Mouse (Mus musculus) heart, embryonic 10.5 days (tissue): ENCODE results near the gene Fabp1. TPM values are rescaled to one million over a fixed set of nuclear protein-coding genes. Genes with fewer than 3 reads are reported as not detected.
A peak's percentile ranks its signal among the peaks of the same experiment; 100 is the strongest.

ENCODE experiments used
- DNase-seq: peaks from one replicate; pipeline ENCODE4 v3.0.0-alpha.2; 2017; ENCODE audit warnings: low spot score
- H3K27ac ChIP-seq: fragments of 300-500 bp; sonication (generic); 2 replicates; pipeline ENCODE4 v1.5.1; 2016; ENCODE audit warnings: mild to moderate bottlenecking
- H3K27me3 ChIP-seq: fragments of 300-500 bp; sonication (generic); 2 replicates; pipeline ENCODE4 v1.6.1; 2016; ENCODE audit warnings: mild to moderate bottlenecking; ENCODE audit not compliant: poor library complexity, insufficient read depth, severe bottlenecking
- H3K36me3 ChIP-seq: fragments of 300-500 bp; sonication (generic); 2 replicates; pipeline ENCODE4 v1.6.1; 2016; ENCODE audit warnings: mild to moderate bottlenecking, moderate library complexity
- H3K4me1 ChIP-seq: fragments of 300-500 bp; sonication (generic); 2 replicates; pipeline ENCODE4 v1.6.1; 2016; ENCODE audit warnings: mild to moderate bottlenecking
- H3K4me3 ChIP-seq: fragments of 300-500 bp; sonication (generic); 2 replicates; pipeline ENCODE4 v1.5.1; 2016; ENCODE audit warnings: mild to moderate bottlenecking, moderate library complexity
- H3K9me3 ChIP-seq: fragments of 300-500 bp; sonication (generic); 2 replicates; pipeline ENCODE4 v1.6.1; 2016; ENCODE audit warnings: mild to moderate bottlenecking, moderate library complexity
- WGBS: fragments of 180-500 bp; shearing (Covaris S2); methylation state at CpG from one replicate; pipeline ENCODE4 v1.1.7; 2016; 5-methylcytosine and 5-hydroxymethylcytosine counted together
- polyA plus RNA-seq: library from polyadenylated mRNA; unstranded; fragments of >200 nt; fragmentation: Nextera tagmentation; extraction: Ambion mirVana; gene quantifications from 2 replicates; pipeline ENCODE4 v1.2.1, GENCODE M21; 2016

Gene Fabp1
- polyA plus RNA-seq: 1.9 TPM in 1 of 2 replicates, not detected in the other

DNA sequence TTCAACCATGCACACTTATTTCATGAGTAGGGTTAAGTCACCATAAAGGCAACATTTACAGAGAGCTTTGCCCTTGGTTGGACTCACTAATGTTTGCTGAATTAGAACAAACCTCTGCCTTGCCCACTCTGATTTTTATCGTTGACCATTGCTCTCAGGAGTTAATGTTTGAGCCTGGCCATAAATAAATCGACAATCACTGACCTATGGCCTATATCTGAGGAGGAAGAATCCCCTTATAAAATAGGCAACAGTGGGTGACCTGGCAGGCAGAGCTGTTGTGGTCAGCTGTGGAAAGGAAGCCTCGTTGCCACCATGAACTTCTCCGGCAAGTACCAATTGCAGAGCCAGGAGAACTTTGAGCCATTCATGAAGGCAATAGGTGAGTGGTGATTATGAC is at the start of gene Fabp1:
Gene Fabp1, plus strand, starts transcription at position 216 of the 400 bp plus-strand sequence.
- Histone ChIP-seq H3K36me3 (no peaks in the 10 kb centered on the region), H3K9me3 (no peaks in the 10 kb centered on the region), H3K27ac (no peak within 1 kb of the TSS), H3K4me1 (peaks cover 27% of the 10 kb centered on the region), H3K4me3 (no peak within 1 kb of the TSS), H3K27me3 (no peaks in the 10 kb centered on the region)
- WGBS: 83% methylated on average over 4 of the region's 4 CpGs
- no peak for DNase-seq

DNA sequence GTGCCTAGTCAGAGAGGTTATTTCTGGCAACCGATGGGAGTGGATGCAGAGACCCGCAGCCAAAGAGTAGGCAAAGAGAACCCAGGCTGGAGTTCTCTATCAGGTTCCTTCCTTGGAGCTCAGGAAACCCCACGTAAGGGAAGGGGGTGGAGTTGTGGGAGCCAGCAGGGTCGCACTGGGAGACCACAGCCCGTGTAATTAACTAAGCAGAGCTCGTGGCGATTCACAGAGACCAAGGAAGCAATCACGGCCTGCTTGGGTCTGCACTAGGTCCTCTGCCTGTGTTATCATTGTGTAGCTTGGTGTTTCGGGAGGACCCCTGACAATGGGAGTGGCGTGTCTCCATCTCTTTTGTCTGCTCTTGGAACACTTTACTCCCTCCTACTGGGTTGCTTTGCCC is 48.5 kb upstream of the Fabp1 start:
- H3K36me3 ChIP-seq: no peaks in the 10 kb centered on the region
- no peaks in the 10 kb centered on the region for H3K27me3 ChIP-seq
- no peaks in the 10 kb centered on the region for H3K9me3 ChIP-seq
- no peak for DNase-seq
- WGBS: 41% methylated on average over 10 of the region's 10 CpGs
- 0 out of 2 replicates have a peak, but pooled peaks cover 4% of the 10 kb centered on the region for H3K4me1 ChIP-seq
- H3K4me3 ChIP-seq: no peak overlapping the region
- no peak overlapping the region for H3K27ac ChIP-seq

DNA sequence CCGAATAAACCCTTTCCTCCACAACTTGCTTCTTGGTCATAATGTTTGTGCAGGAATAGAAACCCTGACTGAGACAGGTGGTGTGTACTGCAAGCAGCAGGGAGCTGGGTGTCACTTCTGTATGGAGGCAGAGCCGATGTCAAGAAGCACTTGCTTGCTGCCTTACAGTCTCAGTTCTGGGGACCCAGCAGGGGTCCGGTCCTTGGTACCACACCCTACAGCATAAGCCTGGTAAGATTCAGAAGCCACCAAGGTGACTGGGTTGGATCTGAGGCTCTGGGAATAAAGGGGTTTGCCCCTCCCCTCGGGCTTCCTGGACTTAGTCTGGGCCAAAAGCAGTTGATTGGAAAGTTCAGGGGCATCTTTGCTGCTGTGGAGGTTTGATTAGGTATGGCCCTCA is 46.1 kb upstream of the Fabp1 start:
- Histone ChIP-seq H3K4me1 (no peaks in the 10 kb centered on the region), H3K9me3 (no peaks in the 10 kb centered on the region), H3K27ac (no peak overlapping the region), H3K27me3 (no peaks in the 10 kb centered on the region), H3K36me3 (no peaks in the 10 kb centered on the region), H3K4me3 (no peak overlapping the region)
- no peak for DNase-seq
- 78% methylated on average over 4 of the region's 4 CpGs for WGBS

DNA sequence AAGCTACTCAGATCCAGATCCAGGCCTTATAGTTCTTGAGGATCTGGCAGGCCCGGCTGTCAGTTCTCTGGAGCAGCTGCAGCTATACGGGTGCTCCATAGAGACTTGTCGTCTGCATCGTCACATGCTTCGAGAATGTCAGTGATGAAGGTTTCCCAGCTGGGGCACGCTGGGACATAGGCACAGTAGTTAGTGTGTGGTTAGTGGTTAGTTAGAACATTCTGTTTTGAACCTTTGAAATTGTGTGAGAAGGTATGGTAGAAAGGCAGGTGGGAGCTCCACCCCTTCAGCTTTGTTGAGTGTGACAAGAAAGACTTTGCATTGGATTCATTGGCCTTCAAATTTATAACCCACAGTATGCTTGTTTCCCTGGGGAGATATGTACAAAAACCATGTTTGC is 44.8 kb upstream of the Fabp1 start:
- Histone ChIP-seq H3K4me3 (no peak overlapping the region), H3K27me3 (no peaks in the 10 kb centered on the region), H3K4me1 (no peaks in the 10 kb centered on the region), H3K27ac (no peak overlapping the region), H3K9me3 (no peaks in the 10 kb centered on the region), H3K36me3 (no peaks in the 10 kb centered on the region)
- no peak for DNase-seq
- WGBS: 79% methylated on average over 6 of the region's 6 CpGs

DNA sequence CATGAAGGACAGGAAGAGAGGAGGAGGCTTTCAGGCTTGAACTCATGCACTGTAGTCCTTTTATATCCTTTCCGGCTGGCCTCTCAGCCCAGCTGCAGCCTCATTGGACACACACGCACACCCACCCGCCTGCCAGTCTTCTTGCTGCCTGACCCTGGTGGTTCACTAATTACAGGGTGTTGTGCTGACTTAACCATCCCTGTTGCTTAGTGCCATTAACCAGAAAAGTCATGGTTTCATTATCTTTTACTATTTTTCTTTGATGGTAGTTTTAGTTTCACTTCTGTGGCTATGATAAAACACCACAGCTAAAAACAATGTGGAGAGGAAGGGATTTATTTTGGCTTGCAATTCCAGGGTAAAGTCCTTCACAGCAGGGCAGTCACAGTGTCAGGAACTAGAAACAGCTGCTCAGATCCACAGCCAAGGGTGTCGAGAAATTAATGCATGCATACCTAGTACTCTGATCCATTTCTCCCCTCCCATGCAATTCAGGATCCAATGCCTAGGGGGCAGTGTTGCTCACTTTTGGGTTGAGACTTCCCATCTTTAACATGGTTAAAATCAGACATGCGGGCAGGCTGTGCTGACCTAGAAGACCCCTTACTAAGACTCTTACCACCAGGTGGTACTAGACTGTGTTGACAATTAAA is 42.8 kb upstream of the Fabp1 start:
- Histone ChIP-seq H3K4me3 (no peak overlapping the region), H3K9me3 (no peaks in the 10 kb centered on the region), H3K27me3 (no peaks in the 10 kb centered on the region), H3K4me1 (no peaks in the 10 kb centered on the region), H3K36me3 (no peaks in the 10 kb centered on the region), H3K27ac (no peak overlapping the region)
- WGBS: 79% methylated on average over 5 of the region's 5 CpGs
- no peak for DNase-seq

DNA sequence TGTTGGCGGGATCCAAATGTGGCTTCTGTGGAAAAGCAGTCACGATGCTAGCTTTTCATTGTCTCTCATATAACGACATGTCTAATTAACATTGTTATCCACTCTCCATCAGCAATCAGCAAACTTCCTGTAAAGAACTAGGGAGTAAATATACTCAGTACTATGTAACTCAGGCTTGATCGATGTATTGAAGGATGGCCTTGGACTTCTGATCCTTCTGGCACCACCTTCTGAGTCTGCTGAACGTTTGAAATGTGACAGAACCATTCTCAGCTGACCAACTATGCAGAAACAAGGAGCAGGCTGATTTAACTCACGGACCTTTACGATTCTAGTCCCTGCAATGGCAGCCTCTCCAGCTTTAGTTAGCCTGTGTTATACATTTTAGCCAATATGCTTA is 38.3 kb upstream of the Fabp1 start:
- no peak for DNase-seq
- Histone ChIP-seq H3K9me3 (no peaks in the 10 kb centered on the region), H3K4me3 (no peak overlapping the region), H3K27ac (no peak overlapping the region), H3K4me1 (peaks cover 5% of the 10 kb centered on the region; the same call in 1 of the 2 replicates), H3K27me3 (no peaks in the 10 kb centered on the region), H3K36me3 (no peaks in the 10 kb centered on the region)
- 73% methylated on average over 7 of the region's 7 CpGs for WGBS

DNA sequence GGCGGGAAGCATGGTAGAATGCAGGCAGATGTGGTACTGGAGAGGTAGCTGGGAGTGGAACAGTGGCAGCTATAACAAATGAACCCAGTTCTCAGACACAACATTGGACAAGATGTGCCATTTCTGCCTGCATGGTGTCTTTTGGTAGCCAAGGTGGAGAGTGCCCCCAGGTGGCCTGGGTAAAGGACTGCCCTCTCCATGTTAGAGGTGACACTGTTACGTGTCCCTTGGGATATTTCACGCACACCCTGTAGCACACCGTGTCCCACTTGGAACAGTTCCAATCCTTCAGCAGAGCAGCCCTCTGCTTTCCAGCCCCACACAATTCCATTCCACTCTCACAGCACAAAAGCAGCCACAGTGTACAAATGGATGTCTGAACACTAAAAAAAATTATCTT is 37.4 kb upstream of the Fabp1 start:
- H3K4me1 ChIP-seq: peaks cover 5% of the 10 kb centered on the region; the same call in 1 of the 2 replicates
- H3K4me3 ChIP-seq: no peak overlapping the region
- no peaks in the 10 kb centered on the region for H3K27me3 ChIP-seq
- WGBS: 63% methylated on average over 4 of the region's 4 CpGs
- DNase-seq: no peak
- no peaks in the 10 kb centered on the region for H3K36me3 ChIP-seq
- H3K27ac ChIP-seq: no peak overlapping the region
- no peaks in the 10 kb centered on the region for H3K9me3 ChIP-seq

DNA sequence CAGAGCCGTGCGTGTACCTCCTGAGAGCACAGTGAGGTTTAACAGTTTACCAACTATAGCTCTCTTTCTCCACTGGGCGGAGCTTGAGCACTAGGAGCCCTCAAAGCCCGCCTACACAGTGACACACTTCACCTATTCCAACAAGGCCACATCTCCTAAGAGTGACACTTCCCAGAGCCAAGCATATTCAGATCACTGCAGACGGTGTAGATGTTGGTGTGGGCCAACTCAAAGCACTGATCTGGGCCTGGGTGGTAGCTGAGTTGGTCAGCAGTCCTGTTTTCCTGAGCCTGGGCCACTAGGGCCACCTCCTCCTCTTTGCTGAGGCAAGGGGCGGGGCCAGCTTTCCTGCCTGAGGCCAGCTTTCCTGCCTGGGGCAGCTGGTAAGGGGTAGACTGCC is 35.2 kb upstream of the Fabp1 start:
- Histone ChIP-seq H3K4me3 (no peak overlapping the region), H3K27ac (peak overlapping the region; percentile 31; the same call in 1 of the 2 replicates), H3K9me3 (no peaks in the 10 kb centered on the region), H3K36me3 (no peaks in the 10 kb centered on the region), H3K4me1 (peaks cover 5% of the 10 kb centered on the region; the same call in 1 of the 2 replicates), H3K27me3 (no peaks in the 10 kb centered on the region)
- WGBS: 32% methylated on average over 6 of the region's 6 CpGs
- no peak for DNase-seq

DNA sequence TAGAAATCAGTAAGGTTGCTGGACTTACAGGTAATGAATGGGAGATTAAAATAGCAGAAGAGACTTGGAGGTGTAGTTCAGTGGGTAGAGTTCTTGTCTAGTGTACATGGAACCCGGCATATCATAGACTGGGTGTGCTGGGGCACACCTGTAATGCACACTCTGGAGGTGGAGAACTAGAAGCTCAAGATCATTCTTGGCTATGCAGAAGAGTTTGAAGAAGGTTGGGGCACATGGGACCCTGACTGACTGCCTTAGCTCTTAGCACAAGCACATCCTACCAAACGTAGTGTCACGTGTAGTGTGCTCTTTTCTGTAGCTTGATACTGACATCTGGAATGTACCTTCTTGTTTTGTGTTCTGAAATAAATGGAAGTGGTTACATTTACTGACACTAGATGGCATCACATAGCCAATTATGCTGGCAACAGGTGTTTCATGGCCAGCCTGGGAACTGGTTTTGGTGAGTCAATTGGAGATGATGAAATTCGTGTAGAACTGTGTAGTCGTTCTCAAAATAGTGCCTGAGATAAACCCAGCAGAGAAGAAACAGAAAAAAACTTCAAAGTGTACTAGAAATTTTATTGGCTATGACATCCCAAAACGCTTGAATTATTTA is 33.0 kb upstream of the Fabp1 start:
- 39% methylated on average over 6 of the region's 6 CpGs for WGBS
- no peaks in the 10 kb centered on the region for H3K9me3 ChIP-seq
- no peaks in the 10 kb centered on the region for H3K27me3 ChIP-seq
- H3K36me3 ChIP-seq: no peaks in the 10 kb centered on the region
- no peak overlapping the region for H3K4me3 ChIP-seq
- H3K4me1 ChIP-seq: peaks cover 5% of the 10 kb centered on the region; the same call in 1 of the 2 replicates
- H3K27ac ChIP-seq: no peak overlapping the region
- DNase-seq: no peak

DNA sequence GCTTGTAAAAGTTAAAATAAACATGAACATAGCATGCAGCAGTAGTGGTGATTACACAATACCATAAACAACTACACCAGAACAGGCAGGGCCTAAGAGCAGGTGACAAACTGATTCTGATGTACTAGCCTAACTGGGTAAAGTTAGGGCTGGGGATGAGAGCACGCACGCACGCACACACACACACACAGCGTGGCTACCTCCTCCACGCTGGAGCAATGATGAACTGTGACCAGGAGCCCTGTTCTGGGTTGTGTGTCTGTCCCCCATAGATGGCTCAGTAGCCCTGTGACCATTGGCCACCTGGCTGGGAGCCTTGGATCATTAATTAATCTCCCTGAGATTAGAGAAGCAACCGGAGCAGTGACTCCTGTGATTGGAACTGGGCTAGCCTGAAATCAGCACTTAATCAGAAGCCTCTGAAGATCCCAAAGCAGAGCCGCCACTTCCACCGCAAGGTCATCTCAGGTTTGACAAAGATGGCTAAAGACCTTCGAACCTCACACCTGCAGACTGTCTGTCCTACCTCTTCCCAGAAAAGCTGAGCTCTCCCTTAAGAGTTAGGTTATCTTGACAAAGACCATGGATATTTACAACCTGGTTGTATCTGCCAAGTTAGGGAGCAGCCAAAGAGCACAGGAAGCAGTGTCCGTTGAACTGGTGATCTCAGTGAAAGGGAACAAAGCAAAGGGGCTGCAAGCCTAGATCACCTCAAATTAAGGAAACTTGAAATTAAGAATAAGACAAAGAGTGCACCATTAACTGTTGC is 26.6 kb upstream of the Fabp1 start:
- no peaks in the 10 kb centered on the region for H3K4me1 ChIP-seq
- no peaks in the 10 kb centered on the region for H3K9me3 ChIP-seq
- H3K27me3 ChIP-seq: no peaks in the 10 kb centered on the region
- WGBS: 85% methylated on average over 10 of the region's 10 CpGs
- no peak overlapping the region for H3K27ac ChIP-seq
- no peak overlapping the region for H3K4me3 ChIP-seq
- no peaks in the 10 kb centered on the region for H3K36me3 ChIP-seq
- DNase-seq: peak; percentile 42

DNA sequence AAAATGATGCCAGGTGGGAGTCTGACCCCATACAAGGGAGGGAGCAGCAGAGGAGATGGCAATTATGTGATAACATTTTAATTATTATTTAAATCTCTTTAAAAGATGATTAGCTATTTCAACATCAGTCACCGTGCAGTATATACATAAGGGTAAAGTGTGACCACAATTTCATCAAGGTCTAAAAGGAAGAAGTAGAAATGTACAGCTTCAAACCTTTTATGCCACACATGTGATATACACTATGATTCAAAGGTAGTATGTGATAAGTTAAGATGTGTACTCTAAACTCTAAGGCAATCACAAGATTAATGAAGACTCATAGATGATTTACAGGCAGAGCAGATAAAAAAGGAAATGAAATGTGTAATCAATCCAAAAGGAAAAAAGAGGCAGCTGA is 19.0 kb upstream of the Fabp1 start:
- H3K36me3 ChIP-seq: no peaks in the 10 kb centered on the region
- no peaks in the 10 kb centered on the region for H3K4me1 ChIP-seq
- H3K27me3 ChIP-seq: no peaks in the 10 kb centered on the region
- H3K4me3 ChIP-seq: no peak overlapping the region
- 88% methylated on average over 1 of the region's 1 CpGs for WGBS
- no peaks in the 10 kb centered on the region for H3K9me3 ChIP-seq
- no peak overlapping the region for H3K27ac ChIP-seq
- peak; percentile 1 for DNase-seq

DNA sequence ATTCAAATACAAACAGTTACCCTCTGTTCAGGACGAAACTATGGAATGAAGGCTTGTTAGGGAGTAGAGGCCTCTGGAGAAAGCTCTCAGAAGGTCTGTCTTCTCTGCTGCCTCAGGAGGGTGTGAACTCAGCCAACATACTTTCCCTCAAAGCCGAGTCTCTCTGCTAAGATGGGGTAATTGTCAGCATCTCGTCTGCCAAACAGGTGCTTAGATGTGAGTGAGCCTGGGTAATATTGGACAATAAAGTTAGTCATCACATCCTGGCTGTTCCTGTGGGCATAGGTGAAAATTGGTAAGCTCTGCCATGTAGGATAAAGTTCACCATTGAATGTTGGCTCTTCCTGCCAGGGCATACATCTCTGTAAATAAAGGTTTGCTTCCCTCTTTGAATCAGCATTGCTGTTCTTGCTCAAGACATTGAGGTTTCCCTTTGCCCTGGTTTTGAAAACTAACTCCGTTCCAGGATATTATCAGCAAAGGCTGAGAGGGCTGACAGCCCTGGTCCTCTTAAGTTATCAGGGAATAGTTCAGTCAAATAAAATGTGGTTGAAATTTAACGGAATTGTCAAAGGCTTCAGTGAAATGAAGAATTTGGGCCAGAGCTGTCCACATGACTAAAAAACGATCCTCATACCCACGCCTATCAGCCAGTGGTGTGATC is 14.6 kb upstream of the Fabp1 start:
- no peak for DNase-seq
- no peak overlapping the region for H3K27ac ChIP-seq
- no peaks in the 10 kb centered on the region for H3K27me3 ChIP-seq
- no peaks in the 10 kb centered on the region for H3K36me3 ChIP-seq
- H3K9me3 ChIP-seq: no peaks in the 10 kb centered on the region
- H3K4me3 ChIP-seq: no peak overlapping the region
- 68% methylated on average over 7 of the region's 7 CpGs for WGBS
- H3K4me1 ChIP-seq: 0 out of 2 replicates have a peak, but pooled peaks cover 5% of the 10 kb centered on the region

DNA sequence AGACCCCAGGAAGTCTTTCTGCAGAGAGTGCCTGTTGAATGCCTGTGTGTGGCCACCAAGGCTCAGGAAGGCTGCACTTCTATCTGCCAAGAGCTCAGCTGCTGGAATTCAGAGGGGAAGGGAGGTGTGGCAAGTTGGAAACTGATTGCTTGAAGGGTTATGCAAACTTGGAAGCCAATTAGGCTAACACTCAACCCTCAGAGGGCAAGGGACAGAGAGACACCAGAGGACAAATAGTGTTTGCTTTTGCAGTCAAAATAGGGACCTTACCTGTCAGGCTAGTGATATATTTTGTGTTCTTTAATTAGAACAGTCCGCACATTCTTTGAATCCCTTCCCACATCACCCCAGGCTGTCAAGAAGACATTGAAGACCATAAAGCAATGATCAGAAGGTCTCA is 10.0 kb upstream of the Fabp1 start:
- WGBS: 58% methylated on average over 1 of the region's 1 CpGs
- no peaks in the 10 kb centered on the region for H3K27me3 ChIP-seq
- H3K4me3 ChIP-seq: no peak overlapping the region
- H3K36me3 ChIP-seq: no peaks in the 10 kb centered on the region
- H3K9me3 ChIP-seq: no peaks in the 10 kb centered on the region
- DNase-seq: no peak
- no peak overlapping the region for H3K27ac ChIP-seq
- H3K4me1 ChIP-seq: 0 out of 2 replicates have a peak, but pooled peaks cover 5% of the 10 kb centered on the region
